Mouse (Mus musculus): ENCODE data around the gene Gtf3c2.
"Not testable (repeated sequence)": the region's sequence is repeated elsewhere in the genome, so short reads cannot be mapped to it uniquely, and the experiment has no call there.

Gtf3c2 gene

GRCm38 (mm10) chr5:31179766-31180630 lies at the start of gene Gtf3c2, which contains the start of gene Gm29609:
Gtf3c2 (minus strand) TSS chr5:31180144.
Gm29609 (minus strand) TSS chr5:31179911.
- in situ Hi-C loops (cut with MboI; ENCODE audit: low sequenced_read_pairs), result no loop called here

- in situ Hi-C loops (cut with MboI; ENCODE audit: low sequenced_read_pairs), result no loop called here
These were observed 46.7 kb upstream of the Gtf3c2 start for GRCm38 (mm10) chr5:31226641-31227040.

GRCm38 (mm10) chr5:31222696-31223095 lies 42.8 kb upstream of the Gtf3c2 start:
- in situ Hi-C loops (cut with MboI; ENCODE audit: low sequenced_read_pairs), result no loop called here

- in situ Hi-C loops (cut with MboI; ENCODE audit: low sequenced_read_pairs), result no loop called here
These were observed 41.5 kb upstream of the Gtf3c2 start for GRCm38 (mm10) chr5:31221304-31221945.

GRCm38 (mm10) chr5:31220448-31221303 lies 40.7 kb upstream of the Gtf3c2 start, which contains the start of gene Ppm1g:
Ppm1g (minus strand) TSS chr5:31220687.
- in situ Hi-C loops (cut with MboI; ENCODE audit: low sequenced_read_pairs), result no loop called here

- in situ Hi-C loops (cut with MboI; ENCODE audit: low sequenced_read_pairs), result no loop called here
These were observed 40.0 kb upstream of the Gtf3c2 start for GRCm38 (mm10) chr5:31219911-31220447.

GRCm38 (mm10) chr5:31219474-31219873 lies 39.5 kb upstream of the Gtf3c2 start:
- in situ Hi-C loops (cut with MboI; ENCODE audit: low sequenced_read_pairs), result no loop called here

- in situ Hi-C loops (cut with MboI; ENCODE audit: low sequenced_read_pairs), result no loop called here
These were observed 39.1 kb upstream of the Gtf3c2 start for GRCm38 (mm10) chr5:31219070-31219469.

- in situ Hi-C loops (cut with MboI; ENCODE audit: low sequenced_read_pairs), result no loop called here
These were observed 38.4 kb upstream of the Gtf3c2 start for GRCm38 (mm10) chr5:31218294-31218693.

GRCm38 (mm10) chr5:31216554-31216953 lies 36.6 kb upstream of the Gtf3c2 start:
- in situ Hi-C loops (cut with MboI; ENCODE audit: low sequenced_read_pairs), result not testable (repeated sequence)

- in situ Hi-C loops (cut with MboI; ENCODE audit: low sequenced_read_pairs), result no loop called here
These were observed 24.5 kb upstream of the Gtf3c2 start for GRCm38 (mm10) chr5:31204421-31204820.

- in situ Hi-C loops (cut with MboI; ENCODE audit: low sequenced_read_pairs), result no loop called here
These were observed 23.9 kb upstream of the Gtf3c2 start for GRCm38 (mm10) chr5:31203866-31204265.

- in situ Hi-C loops (cut with MboI; ENCODE audit: low sequenced_read_pairs), result no loop called here
These were observed 23.0 kb upstream of the Gtf3c2 start for GRCm38 (mm10) chr5:31202933-31203332.

- in situ Hi-C loops (cut with MboI; ENCODE audit: low sequenced_read_pairs), result no loop called here
These were observed 22.0 kb upstream of the Gtf3c2 start, which contains the start of gene Zfp513 for GRCm38 (mm10) chr5:31201742-31202590. Zfp513 (minus strand) TSS chr5:31202303.

- in situ Hi-C loops (cut with MboI; ENCODE audit: low sequenced_read_pairs), result no loop called here
These were observed 21.2 kb upstream of the Gtf3c2 start for GRCm38 (mm10) chr5:31201042-31201741.

- in situ Hi-C loops (cut with MboI; ENCODE audit: low sequenced_read_pairs), result no loop called here
These were observed 20.4 kb upstream of the Gtf3c2 start for GRCm38 (mm10) chr5:31200327-31200768.

GRCm38 (mm10) chr5:31199893-31200292 lies 19.9 kb upstream of the Gtf3c2 start:
- in situ Hi-C loops (cut with MboI; ENCODE audit: low sequenced_read_pairs), result no loop called here

GRCm38 (mm10) chr5:31199321-31199892 lies 19.5 kb upstream of the Gtf3c2 start:
- in situ Hi-C loops (cut with MboI; ENCODE audit: low sequenced_read_pairs), result no loop called here

All from CH12F3 (cell line).